Mouse (Mus musculus) heart, adult 9 months (tissue): ENCODE measurements around the gene Cdca8.

Experiments
- DNase-seq, 2 experiments: peaks; one replicate each; pipeline ENCODE4 v3.0.0; 2022; ENCODE audit warnings: low spot score in 2 of 2

Cdca8 gene

GRCm38 (mm10) chr4:124953546-124953945 lies 14.4 kb upstream of the Cdca8 start:
- no peak for DNase-seq

- DNase-seq, result no peak
Measured at GRCm38 (mm10) chr4:124951036-124951433, 11.9 kb upstream of the Cdca8 start.

GRCm38 (mm10) chr4:124950181-124951035 lies 11.3 kb upstream of the Cdca8 start:
- peak in 1 of 2 experiments; percentile 15 for DNase-seq

GRCm38 (mm10) chr4:124949488-124949887 lies 10.4 kb upstream of the Cdca8 start:
- DNase-seq, result no peak

GRCm38 (mm10) chr4:124944961-124945360 lies 5.8 kb upstream of the Cdca8 start:
- no peak for DNase-seq

- DNase-seq, result no peak
Measured at GRCm38 (mm10) chr4:124943781-124944180, 4.7 kb upstream of the Cdca8 start.

- DNase-seq, result peak in 1 of 2 experiments; percentile 64
Measured at GRCm38 (mm10) chr4:124943022-124943421, 3.9 kb upstream of the Cdca8 start.

- DNase-seq, result peak; percentile 95 to 96
Measured at GRCm38 (mm10) chr4:124936613-124937471, 2.3 kb downstream of the Cdca8 start, which contains the start of gene 9930104L06Rik. 9930104L06Rik (plus strand) TSS chr4:124937048.

GRCm38 (mm10) chr4:124928102-124928501 lies 11.0 kb downstream of the Cdca8 start:
- no peak for DNase-seq

GRCm38 (mm10) chr4:124905971-124906822 lies 32.9 kb downstream of the Cdca8 start:
- DNase-seq, result no peak

GRCm38 (mm10) chr4:124905417-124905816 lies 33.7 kb downstream of the Cdca8 start:
- no peak for DNase-seq

GRCm38 (mm10) chr4:124899906-124900305 lies 39.2 kb downstream of the Cdca8 start:
- no peak for DNase-seq

- no peak for DNase-seq
Measured at GRCm38 (mm10) chr4:124898428-124898827, 40.7 kb downstream of the Cdca8 start.

GRCm38 (mm10) chr4:124894508-124895428 lies 44.3 kb downstream of the Cdca8 start:
- no peak for DNase-seq

GRCm38 (mm10) chr4:124893769-124894168 lies 45.3 kb downstream of the Cdca8 start:
- DNase-seq, result no peak

- no peak for DNase-seq
Measured at GRCm38 (mm10) chr4:124890831-124891230, 48.3 kb downstream of the Cdca8 start.

- DNase-seq, result no peak
Measured at GRCm38 (mm10) chr4:124889935-124890334, 49.2 kb downstream of the Cdca8 start.

GRCm38 (mm10) chr4:124888702-124889101 lies 50.4 kb downstream of the Cdca8 start:
- DNase-seq, result no peak

- DNase-seq, result no peak
Measured at GRCm38 (mm10) chr4:124882151-124882729, 56.9 kb downstream of the Cdca8 start.

- DNase-seq, result no peak
Measured at GRCm38 (mm10) chr4:124881341-124881908, 57.7 kb downstream of the Cdca8 start.
